Mouse (Mus musculus) retina, embryonic 14.5 days (tissue): ENCODE measurements around the gene Xpr1.

ENCODE experiments used
- DNase-seq: peaks from one replicate; pipeline ENCODE4 v3.0.0-alpha.2; 2015; ENCODE audit warnings: low spot score

Xpr1 gene

DNA sequence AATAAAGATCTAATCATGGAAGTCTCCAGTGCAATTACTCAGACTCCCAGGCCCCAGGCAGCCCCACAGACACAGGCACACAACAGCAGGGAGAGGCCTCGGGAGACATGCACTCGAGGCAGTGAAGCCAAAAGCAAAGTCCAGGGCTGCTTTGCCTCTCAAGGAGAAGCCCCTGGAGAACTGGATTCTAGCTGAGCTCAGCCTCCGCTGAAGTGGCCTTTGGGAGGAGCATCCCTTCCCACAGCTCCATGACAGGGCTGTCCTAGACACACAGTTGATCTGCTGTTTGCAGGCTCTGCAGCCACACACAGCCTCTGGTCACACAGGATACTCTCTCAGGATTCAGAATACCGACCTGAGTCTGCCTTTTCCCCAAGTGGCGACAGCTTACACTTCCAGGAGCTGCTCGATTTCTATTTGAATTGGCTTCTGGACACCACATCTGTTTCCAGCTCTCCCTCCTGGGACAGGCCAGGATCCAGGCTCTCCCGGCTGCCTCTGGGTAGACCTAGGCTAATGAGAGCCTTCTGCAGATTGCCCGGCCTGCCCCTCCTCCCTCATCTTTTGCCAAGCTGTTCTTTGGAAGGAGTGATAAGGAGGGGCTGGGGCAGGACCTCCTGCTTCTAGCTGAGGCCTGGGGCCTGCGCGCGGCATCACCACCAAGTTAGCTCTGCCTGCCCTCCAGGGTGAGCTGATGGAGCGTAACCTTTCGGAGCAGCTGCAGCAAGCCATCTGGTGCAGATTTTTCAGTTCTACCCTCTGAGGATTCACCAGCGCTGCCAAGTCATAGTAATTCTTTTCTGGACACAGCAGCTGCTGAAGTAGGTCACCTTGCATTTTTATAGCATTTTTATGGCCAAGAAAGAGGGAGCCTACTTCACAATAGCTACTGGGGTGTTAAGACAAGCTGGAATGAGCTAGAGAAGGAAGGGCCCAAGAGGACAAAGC is 187.5 kb downstream of the Xpr1 start:
- DNase-seq, result peak; percentile 78
